Mouse (Mus musculus): ENCODE data around the gene Magee1.

GRCm38 (mm10) chrX:105124903-105125302 is 4.7 kb downstream of the Magee1 start:
- TF ChIP-seq CTCF (IDR thresholded peaks at IDR 0.05; ENCODE audit: insufficient read depth, low read depth, low read length) = no peak
- TF ChIP-seq POLR2A (IDR thresholded peaks at IDR 0.05; ENCODE audit: insufficient read depth, low read depth, low read length) = no peak
